Mouse (Mus musculus): ENCODE measurements at regions not wholly inside any gene's neighbourhood (a gene's known extent, or its start where the extent isn't known, plus 50 kb on each side); places are given as distances from the start of the nearest gene placed in this dataset.

DNA sequence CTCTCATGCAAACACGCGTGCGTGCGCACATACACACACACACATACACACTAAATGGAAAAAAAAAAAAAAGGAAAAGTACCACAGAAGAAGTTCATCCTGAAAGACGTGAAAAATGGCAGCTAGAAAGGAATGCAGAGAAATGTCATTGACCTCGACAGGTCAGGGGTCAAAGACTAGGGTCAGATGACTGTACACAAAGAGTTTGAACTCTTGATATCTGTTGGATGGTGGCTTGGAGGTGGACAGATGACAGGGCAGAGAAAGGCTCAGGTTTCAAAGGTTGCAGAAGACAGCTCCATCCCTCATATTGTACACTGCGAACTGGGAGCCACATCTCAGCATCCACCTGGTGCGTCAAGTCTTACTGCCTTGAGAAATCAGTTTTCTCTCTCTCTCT, 112.5 kb downstream of the Cd83 start:
- H3K4me3 ChIP-seq: no peak overlapping the region
- no peak for DNase-seq (ENCODE audit: extremely low spot score, low spot score)
- H3K27me3 ChIP-seq (ENCODE audit: poor library complexity, severe bottlenecking): no peaks in the 10 kb centered on the region
- H3K36me3 ChIP-seq (replicated peaks): no peaks in the 10 kb centered on the region
- no peaks in the 10 kb centered on the region for H3K9me3 ChIP-seq
- peaks cover 12% of the 10 kb centered on the region for H3K4me1 ChIP-seq
- H3K27ac ChIP-seq: no peak overlapping the region
- WGBS: 90% methylated on average over 8 of the region's 8 CpGs

DNA sequence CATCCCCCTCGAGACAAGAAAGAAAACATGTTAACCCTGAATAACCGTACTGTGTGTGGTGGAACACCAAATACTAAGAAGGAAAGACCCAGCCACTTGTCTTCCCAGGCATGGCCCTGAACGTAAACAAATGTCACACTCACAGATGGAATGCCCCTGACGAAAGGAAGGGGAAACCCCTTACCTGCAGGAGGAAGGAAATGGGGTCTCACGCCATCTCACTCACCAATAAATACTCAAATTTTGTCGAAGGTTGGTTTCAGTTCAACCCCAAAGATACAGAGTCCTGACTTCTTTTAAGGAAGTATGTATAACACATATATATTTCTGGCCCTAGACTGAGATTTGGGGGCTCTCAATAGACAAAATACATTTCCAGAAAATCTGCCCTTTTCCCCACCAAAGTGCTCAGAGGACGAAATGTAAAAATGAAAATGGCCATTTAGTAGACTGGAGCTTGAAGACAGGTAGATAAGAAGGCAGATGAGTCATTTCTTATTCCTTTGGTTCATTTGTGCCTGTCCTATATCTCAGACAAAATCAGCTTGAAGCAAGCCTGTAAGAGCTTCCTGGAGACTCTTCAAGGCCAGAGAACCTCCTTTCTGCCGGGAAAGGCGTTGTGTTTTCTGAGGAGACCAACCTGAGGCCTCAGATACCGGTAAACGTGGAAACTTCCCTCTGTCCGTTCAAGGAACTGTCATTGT, 114.1 kb downstream of the Cd83 start:
- Histone ChIP-seq H3K4me1 (peaks cover 5% of the 10 kb centered on the region; the same call in 1 of the 2 replicates), H3K27me3 (ENCODE audit: poor library complexity, severe bottlenecking) (no peaks in the 10 kb centered on the region), H3K4me3 (no peak overlapping the region), H3K36me3 (replicated peaks) (no peaks in the 10 kb centered on the region), H3K9me3 (no peaks in the 10 kb centered on the region), H3K27ac (no peak overlapping the region)
- 87% methylated on average over 12 of the region's 12 CpGs for WGBS
- DNase-seq (ENCODE audit: extremely low spot score, low spot score): no peak

DNA sequence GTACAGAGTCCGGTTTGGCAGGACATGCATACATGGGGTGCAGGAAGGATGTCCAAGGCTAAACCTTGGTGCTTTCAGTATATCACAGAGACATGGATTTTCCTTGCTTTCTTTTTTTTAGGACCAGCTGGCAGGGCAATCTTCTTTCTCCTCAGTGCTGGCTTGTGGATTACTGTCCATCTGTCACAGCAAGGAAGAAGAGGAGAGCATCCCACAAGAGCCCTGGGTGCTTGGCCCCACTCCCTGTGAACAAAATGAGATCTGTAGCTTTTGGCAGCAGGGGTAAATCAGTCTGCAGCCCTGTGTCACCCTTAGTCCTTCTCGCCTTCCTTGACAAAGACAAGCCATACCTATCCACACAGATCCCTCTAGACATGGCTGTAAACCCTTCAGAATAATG, 115.5 kb downstream of the Cd83 start:
- 91% methylated on average over 2 of the region's 2 CpGs for WGBS
- H3K27me3 ChIP-seq (ENCODE audit: poor library complexity, severe bottlenecking): 0 out of 2 replicates have a peak, but pooled peaks cover 8% of the 10 kb centered on the region
- no peak overlapping the region for H3K4me3 ChIP-seq

DNA sequence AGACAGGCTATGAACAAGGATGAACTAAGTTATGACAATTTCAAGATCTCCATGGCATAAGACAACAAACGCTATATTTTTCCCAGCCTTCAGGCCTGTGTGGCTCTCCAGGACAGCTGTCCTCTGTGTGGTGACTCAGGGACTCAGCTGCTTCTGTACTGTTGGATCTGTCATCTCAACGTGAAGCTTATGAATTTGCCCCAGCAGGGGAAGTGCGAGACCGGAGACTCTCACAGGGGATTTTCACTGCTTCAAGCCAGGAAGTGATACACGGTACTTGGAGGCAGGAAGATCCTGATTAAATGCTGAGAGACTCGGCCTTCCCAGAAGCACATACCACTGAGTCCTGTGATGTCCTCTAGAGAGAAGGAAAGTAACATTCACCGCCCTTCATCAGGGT, 116.2 kb downstream of the Cd83 start:
- Histone ChIP-seq H3K36me3 (replicated peaks) (no peaks in the 10 kb centered on the region), H3K27ac (no peak overlapping the region), H3K9me3 (no peaks in the 10 kb centered on the region), H3K4me3 (no peak overlapping the region), H3K27me3 (ENCODE audit: poor library complexity, severe bottlenecking) (peaks cover 11% of the 10 kb centered on the region; the same call in 1 of the 2 replicates), H3K4me1 (peaks cover 14% of the 10 kb centered on the region)
- no peak for DNase-seq (ENCODE audit: extremely low spot score, low spot score)
- 82% methylated on average over 7 of the region's 7 CpGs for WGBS

More for the DNA sequence above, 115.5 kb downstream of the Cd83 start:
- DNase-seq (ENCODE audit: extremely low spot score, low spot score): no peak
- Histone ChIP-seq H3K4me1 (peaks cover 13% of the 10 kb centered on the region), H3K27ac (no peak overlapping the region), H3K36me3 (replicated peaks) (no peaks in the 10 kb centered on the region), H3K9me3 (no peaks in the 10 kb centered on the region)

DNA sequence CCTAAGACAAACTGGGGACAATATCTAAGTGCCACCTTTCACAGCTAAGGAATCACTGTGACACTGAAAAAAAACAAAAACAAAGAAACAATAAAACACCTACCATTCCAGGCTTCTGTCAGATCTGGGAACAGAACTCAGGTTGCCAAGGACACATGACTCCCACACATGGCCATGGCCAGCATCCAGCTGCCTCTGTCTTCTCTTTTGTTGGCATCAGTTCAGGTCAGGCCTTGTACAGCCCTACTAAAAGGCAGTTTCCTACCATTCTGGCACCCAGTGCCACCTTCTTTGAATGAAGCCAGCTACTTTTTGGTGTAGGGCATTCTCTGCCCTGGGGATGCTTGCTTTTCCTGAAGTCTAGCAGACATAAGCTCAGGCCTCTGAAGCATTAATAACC, 118.8 kb downstream of the Cd83 start:
- Histone ChIP-seq H3K27ac (no peak overlapping the region), H3K27me3 (ENCODE audit: poor library complexity, severe bottlenecking) (peaks cover 25% of the 10 kb centered on the region; the same call in 1 of the 2 replicates), H3K36me3 (replicated peaks) (no peaks in the 10 kb centered on the region), H3K4me3 (no peak overlapping the region), H3K9me3 (no peaks in the 10 kb centered on the region), H3K4me1 (peaks cover 33% of the 10 kb centered on the region)
- no peak for DNase-seq (ENCODE audit: extremely low spot score, low spot score)

DNA sequence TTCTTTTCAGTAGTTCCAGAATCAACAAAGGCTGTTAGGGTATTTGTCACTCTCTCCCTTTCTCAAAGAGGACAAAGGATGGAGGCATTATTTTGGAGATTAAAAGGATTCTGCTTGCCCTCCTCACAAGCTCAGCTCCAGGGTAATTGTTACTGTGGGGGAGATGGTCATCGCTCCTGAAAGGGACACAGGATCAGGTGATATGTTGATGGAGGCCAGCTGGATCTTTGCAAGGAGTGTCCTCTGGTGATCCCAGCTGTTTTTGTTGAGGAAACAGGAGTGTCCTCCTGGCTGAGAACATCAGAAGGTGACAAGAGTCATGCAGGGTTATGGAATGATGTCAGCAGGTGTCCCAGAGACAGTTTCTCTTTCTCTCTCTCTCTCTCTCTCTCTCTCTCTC, 119.7 kb downstream of the Cd83 start:
- H3K4me1 ChIP-seq: peaks cover 42% of the 10 kb centered on the region
- WGBS: 16% methylated on average over 1 of the region's 1 CpGs

DNA sequence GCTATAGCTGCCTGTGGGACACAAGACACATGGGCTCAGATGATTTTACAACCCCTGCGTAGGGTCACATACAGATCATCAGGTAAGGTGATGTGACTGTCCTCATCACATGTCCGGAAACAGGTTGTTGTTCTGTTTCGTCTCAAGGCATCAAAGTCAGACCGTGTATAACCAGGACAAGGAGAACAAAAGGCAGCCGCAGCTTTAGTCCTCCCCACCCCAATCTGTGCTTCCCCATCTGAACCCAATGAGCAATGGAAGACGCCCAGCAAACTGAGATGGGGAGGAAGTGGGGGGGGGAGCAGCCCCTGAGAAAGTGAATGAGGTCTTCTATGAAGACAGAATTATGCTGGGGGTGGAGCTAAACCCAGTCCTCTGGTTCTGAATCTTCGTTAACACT, 121.7 kb downstream of the Cd83 start:
- DNase-seq (ENCODE audit: extremely low spot score, low spot score): no peak
- H3K27ac ChIP-seq: 0 out of 2 replicates have a peak overlapping the region, but pooled peaks have one; percentile 26
- H3K27me3 ChIP-seq (ENCODE audit: poor library complexity, severe bottlenecking): peaks cover 37% of the 10 kb centered on the region; the same call in 1 of the 2 replicates
- 80% methylated on average over 7 of the region's 7 CpGs for whole genome bisulfite sequencing
- H3K9me3 ChIP-seq: no peaks in the 10 kb centered on the region
- no peak overlapping the region for H3K4me3 ChIP-seq
- H3K36me3 ChIP-seq (replicated peaks): no peaks in the 10 kb centered on the region
- peaks cover 59% of the 10 kb centered on the region for H3K4me1 ChIP-seq

More for the DNA sequence above, 119.7 kb downstream of the Cd83 start:
- Histone ChIP-seq H3K27me3 (ENCODE audit: poor library complexity, severe bottlenecking) (peaks cover 34% of the 10 kb centered on the region; the same call in 1 of the 2 replicates), H3K27ac (no peak overlapping the region), H3K4me3 (no peak overlapping the region), H3K36me3 (replicated peaks) (no peaks in the 10 kb centered on the region), H3K9me3 (no peaks in the 10 kb centered on the region)
- no peak for DNase-seq (ENCODE audit: extremely low spot score, low spot score)

DNA sequence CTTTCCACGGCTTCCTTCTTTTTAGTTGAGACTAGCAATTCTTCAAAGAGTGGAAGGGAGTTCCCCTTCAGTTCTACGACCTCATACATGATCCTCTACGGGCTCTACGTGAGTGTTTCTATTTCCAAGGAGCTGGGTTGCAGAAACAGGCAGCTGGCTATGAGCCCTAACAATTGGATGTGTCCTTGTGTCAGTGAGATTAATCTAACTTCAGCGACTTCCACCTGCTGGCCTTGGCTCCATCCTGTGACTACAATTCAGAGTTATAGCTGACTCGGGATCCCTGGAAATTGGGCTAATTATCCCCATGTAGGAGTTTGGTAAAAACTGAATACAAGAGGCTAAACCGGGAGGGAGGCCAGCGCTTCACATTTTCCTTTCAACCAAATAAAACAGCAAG, 122.8 kb downstream of the Cd83 start:
- Histone ChIP-seq H3K4me3 (no peak overlapping the region), H3K27ac (no peak overlapping the region), H3K36me3 (replicated peaks) (no peaks in the 10 kb centered on the region), H3K4me1 (peaks cover 59% of the 10 kb centered on the region), H3K27me3 (ENCODE audit: poor library complexity, severe bottlenecking) (peaks cover 37% of the 10 kb centered on the region; the same call in 1 of the 2 replicates), H3K9me3 (no peaks in the 10 kb centered on the region)
- 77% methylated on average over 8 of the region's 8 CpGs for WGBS
- DNase-seq (ENCODE audit: extremely low spot score, low spot score): no peak

DNA sequence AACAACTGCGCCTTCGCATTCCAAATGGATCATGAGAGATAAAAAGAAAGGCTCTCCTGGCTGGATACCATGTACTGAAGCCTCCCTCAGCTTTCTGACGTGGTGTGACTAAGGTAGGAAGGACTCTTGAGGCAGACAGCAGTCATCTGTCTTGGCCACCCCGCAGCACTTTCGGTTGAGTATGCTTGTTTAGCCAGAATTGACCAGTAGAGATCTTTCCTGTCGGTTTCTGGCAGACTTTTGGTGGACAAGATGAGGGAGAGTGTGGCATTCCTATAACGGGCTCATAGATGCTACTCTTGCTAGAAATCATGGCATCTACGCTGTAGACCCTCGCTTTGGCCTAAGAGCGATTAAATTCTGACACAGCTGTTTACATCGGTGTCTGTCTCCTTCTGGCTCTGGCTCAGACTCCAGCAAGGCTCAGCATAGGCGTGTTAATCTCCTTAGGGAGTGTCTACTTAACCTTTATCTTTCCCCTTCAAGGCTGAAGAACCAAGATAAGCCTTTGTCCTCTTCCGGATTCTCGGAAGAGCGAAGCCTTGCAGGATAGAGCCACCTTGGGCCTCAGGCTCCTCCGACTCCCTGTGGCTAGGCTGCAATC, 123.6 kb downstream of the Cd83 start:
- H3K27me3 ChIP-seq (ENCODE audit: poor library complexity, severe bottlenecking): peaks cover 37% of the 10 kb centered on the region; the same call in 1 of the 2 replicates
- peak overlapping the region; percentile 17; the same call in 1 of the 2 replicates for H3K27ac ChIP-seq
- no peak overlapping the region for H3K4me3 ChIP-seq
- no peaks in the 10 kb centered on the region for H3K36me3 ChIP-seq (replicated peaks)
- no peak for DNase-seq (ENCODE audit: extremely low spot score, low spot score)
- peaks cover 64% of the 10 kb centered on the region for H3K4me1 ChIP-seq
- H3K9me3 ChIP-seq: no peaks in the 10 kb centered on the region
- 49% methylated on average over 16 of the region's 16 CpGs for WGBS

DNA sequence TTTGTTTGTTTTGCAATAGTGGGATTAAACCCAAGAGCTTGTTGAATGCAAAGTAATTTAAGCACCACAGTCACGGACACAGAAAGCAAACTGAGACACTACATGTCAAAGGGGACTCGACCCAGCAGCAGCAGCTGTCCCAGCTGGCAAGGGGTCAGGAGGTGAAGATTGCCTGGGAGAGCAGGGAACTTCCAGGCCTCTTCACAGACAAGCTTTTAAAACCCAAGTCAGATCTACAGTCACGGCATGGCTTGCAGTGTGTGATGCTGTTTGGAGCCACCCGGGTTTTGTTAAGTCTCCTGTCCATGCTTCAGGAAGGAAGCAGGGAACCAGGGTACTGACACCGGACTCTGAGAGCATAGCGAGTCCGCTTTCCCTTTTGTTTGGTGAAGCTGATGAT, 125.4 kb downstream of the Cd83 start:
- H3K4me3 ChIP-seq: no peak overlapping the region
- 44% methylated on average over 7 of the region's 7 CpGs for WGBS
- peaks cover 31% of the 10 kb centered on the region; the same call in 1 of the 2 replicates for H3K27me3 ChIP-seq (ENCODE audit: poor library complexity, severe bottlenecking)
- peaks cover 61% of the 10 kb centered on the region for H3K4me1 ChIP-seq
- DNase-seq (ENCODE audit: extremely low spot score, low spot score): no peak
- no peaks in the 10 kb centered on the region for H3K36me3 ChIP-seq (replicated peaks)
- no peaks in the 10 kb centered on the region for H3K9me3 ChIP-seq
- no peak overlapping the region for H3K27ac ChIP-seq

DNA sequence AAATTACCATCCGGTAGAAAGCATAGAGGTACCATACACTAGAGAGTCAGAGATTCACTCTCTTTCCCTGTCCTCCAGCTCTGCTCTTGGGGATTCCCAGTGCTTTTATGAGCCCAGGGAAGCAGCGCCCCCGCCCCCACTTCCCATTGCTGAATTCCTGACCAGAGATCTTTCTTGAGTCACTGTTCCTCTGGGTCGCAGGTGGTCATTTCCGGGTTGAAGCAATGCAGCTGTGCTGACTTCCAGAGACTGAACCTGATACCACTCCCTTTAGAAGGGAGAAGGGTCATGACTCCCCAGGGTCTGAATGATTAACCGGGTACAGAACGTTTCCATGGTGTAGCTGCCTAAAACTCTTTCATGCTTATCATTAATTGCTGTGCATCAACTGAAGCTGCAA, 128.9 kb downstream of the Cd83 start:
- Histone ChIP-seq H3K36me3 (replicated peaks) (no peaks in the 10 kb centered on the region), H3K27me3 (ENCODE audit: poor library complexity, severe bottlenecking) (peaks cover 11% of the 10 kb centered on the region; the same call in 1 of the 2 replicates), H3K4me1 (peaks cover 36% of the 10 kb centered on the region), H3K4me3 (no peak overlapping the region), H3K9me3 (0 out of 2 replicates have a peak, but pooled peaks cover 2% of the 10 kb centered on the region), H3K27ac (no peak overlapping the region)
- 54% methylated on average over 7 of the region's 7 CpGs for WGBS
- DNase-seq (ENCODE audit: extremely low spot score, low spot score): no peak

DNA sequence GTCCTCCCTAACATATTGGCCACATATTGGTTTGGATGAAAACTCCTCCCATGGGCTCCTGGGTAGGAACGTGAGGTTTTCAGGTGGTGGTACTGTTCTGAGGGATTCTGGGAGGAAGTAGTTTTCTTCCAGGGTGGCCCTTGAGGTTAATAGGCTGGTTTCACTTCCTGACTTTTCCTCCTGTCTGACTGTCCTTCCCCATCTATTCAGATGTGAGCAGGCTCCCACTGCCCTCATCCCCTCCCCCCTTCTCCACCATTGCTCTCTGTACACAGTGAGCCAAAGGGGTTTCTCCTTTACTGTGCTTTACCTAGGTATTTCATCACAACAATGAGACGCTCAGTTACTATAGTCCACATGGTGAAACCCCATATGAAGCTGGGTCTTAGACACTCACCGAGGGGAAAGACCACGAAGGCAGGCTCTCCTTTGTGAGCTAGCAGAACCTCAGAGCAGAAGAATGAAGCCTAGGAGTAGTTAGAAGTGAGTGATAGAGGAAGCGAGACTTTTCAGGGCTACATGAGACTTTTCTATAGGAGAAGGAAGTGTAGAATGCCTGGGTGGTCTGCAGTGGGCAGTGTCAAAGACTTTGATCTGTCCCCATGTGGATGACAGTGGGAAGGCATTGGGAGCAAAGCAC, 135.3 kb downstream of the Cd83 start:
- Histone ChIP-seq H3K36me3 (replicated peaks) (no peaks in the 10 kb centered on the region), H3K4me1 (no peaks in the 10 kb centered on the region), H3K27me3 (ENCODE audit: poor library complexity, severe bottlenecking) (no peaks in the 10 kb centered on the region), H3K4me3 (no peak overlapping the region), H3K27ac (no peak overlapping the region), H3K9me3 (0 out of 2 replicates have a peak, but pooled peaks cover 2% of the 10 kb centered on the region)
- DNase-seq (ENCODE audit: extremely low spot score, low spot score): no peak
- 89% methylated on average over 5 of the region's 5 CpGs for WGBS
